Mouse (Mus musculus) T-helper 2 cell (primary cell): ENCODE measurements around the gene Nbeal2.
"Not testable (repeated sequence)": the region's sequence is repeated elsewhere in the genome, so short reads cannot be mapped to it uniquely, and the experiment has no call there.

ENCODE experiments used
- in situ Hi-C: fragments of 300-600 bp; cut with MboI, MseI; formaldehyde crosslinking; loops from one replicate; pipeline ENCODE4 v1.15.1; 2025; ENCODE audit warnings: high pct_unique_total_duplicates

Gene Nbeal2

DNA sequence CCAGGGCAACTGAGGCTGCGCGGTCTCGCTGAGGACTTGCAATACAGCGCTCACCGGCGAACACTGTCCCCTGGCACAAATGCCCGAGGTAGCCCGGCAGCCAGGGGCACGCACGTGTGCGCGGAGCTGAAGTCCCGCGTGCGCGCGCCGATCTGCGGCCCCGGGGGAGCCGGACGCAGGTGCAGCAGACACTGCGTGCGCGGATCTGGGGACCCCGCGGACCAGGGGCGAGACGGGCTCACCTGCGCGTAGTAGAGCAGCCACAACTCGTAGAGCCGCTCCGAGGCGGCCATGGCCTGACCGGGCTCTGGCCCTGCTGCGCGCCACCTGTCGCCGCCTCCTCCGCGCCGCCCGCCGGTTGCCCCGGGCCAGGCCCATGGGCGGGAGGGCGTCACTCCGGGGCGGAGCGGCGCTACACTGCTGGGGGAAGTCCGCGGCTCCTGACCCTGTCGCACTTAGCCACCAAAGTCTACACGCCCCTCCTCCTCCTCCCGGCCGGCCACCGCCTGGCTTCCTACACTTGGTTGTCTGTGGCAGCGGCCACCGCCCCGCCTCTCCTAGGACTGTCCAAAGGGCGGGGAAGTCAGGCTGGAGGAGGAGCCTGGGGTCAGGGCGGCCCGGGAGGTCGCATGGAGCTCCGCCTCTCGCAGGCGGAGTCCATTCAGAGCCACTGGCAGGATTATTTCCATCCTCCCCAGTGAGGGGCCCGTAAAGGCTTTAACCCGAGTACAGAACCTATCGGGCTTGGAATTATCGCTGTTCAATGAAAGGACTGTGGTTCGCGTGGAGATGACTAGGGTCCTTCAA is at the start of gene Nbeal2:
Gene Nbeal2 (minus strand): TSS at position 507 of the 807 bp plus-strand sequence.
- in situ Hi-C loops = no loop called here

DNA sequence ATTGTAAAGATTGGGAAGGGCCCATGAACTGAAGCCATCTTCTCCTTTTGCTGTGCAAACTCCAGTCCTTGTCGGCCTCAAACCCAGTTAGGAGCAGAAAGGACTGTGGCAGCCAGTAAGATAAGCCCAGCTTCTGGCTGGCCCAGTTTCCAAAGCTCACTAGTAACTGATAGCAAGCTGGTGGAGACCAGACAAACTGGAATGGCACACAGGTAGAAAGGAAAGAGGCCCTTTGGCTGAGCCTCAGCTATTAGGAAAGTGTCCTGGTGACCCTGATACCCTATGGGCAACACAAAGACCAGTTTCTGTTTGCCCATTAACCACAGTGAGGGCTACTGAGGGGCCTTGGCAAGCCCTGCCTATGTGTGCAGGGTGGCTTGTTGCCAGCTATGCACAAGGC is 48.9 kb upstream of the Nbeal2 start:
- in situ Hi-C loops = loop anchor here (5.0 kb wide), 1 partner anchor 36 kb away; no protein-coding TSS in a partner anchor

DNA sequence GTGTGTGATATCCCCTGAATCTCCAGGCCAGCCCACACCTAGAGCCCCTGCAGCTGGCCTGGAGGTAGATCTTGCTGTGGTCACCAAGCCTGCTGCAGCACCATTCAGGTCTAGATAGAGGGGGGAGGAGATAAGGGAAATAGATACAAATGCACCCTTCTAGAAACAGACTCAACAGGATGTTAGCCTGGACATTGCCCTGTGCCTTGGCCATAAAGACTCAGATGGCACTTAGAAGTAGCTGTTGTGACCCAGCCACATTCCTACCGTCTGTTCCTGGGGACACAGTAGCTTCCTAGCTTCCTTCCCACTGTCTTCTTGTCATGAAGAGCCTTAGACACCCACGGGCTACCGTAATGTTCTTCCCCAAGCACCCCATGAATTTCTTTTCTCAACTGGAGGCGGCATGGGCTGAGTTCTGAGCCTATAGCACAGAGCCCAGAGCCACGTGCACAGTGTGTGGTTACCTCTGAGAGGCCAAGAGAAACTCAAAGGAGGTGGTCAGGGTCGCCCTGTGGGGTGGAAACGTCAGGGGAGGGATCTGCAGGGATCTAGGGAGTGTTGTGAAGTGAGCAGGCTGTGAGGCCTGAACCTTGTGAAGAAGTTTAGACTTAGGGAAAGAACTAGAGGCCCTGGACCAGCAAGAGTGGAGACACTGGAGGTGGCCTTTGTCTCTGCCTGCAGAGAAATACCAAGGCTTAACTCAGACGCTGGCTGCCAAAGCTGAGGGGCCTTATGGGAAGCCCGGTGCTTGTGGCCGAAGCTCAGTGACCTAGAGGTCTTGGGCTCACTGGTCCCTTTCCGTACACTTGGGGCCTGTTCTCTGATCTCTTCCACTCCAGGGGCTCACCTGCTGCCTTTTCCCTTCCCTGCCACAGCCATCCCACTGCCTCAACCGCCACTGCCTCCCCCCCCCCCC is 47.4 kb upstream of the Nbeal2 start:
- in situ Hi-C loops = loop anchor here (5.0 kb wide), 1 partner anchor 34 kb away; no protein-coding TSS in a partner anchor

DNA sequence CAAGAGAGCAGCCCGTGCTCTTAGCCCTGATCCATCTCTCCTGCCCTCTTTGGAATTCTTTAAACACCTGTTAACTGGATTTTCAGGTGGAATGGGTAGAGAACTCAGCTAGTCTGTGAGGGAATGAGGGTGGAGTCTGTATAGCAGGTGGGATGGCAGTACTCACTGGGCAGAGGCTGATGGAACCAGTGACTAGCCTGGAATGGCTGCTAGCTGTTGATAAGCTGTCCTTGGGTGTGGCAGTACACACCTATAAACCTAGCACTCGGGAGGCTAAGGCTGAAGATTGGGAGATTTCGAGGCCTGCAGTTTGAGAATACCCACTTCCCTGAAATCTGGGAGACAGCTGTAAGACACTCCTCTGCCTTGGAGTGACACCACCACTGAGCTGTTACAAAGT is 45.6 kb upstream of the Nbeal2 start:
- in situ Hi-C loops = no loop called here

DNA sequence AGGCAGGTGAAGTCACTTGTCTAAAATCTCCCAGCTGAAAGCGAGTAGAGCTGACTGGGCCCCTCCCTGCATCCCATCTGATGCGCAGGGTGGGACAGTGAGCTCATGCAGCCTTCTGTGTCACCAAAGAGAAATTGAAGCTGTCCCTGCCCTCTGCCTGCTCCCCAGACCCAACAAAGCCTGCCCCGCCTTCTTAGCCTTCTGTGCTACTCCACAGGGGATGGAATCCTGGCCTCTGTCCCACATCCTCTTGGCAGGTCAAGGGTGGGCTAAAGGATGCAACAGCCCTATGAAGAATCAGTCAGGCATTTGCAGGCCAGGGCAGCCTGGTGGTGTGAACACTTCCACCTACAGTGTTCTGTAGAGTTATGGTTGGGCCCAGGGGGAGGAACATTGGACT is 43.5 kb upstream of the Nbeal2 start:
- in situ Hi-C loops = no loop called here

DNA sequence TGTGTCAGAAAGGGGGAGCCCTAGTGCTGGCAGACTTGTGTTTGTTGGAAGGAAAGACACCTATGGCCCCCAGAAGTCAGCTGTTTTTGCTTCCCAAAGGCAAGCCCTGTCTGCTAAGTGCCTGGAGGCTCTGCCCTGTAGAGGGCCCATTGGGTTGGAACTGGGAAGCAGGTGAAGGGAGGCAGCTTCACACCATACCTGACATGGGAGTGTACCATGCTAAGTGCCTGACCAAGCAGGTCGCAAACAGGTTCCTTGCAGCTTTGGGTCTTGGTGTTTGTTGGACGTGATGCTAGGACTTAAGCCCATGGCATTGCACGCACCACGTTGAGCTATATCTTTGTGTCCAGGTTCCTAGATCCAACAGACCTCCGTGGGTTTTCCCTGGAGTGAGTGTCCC is 42.5 kb upstream of the Nbeal2 start:
- in situ Hi-C loops = no loop called here

DNA sequence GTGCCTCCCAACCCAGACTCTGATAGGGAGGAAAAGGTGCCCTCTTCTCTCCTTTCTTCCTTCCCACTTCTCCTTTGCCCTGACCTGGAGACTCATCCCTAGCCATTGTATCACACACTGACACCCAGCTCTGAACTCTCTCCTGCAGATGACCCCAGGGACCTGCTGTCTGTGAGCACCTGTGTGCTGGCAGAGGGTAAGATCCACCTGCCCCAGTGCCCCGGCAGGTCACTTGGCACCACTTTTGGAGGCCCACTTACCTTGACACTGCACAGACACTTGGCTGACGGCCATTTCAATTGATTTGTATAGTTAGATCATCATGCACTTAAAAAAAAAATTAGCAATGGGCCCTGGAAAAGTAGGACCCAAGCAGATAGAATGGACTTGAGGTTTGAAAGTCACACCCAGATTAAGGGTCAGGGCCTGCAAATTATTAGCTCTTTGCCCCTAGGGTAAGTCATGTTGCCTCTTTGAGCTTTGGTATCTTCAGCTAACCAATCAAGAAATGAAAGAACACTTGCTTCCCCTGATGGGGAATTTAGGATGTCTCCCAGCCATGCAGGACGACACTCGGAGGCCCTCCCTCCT is 41.3 kb upstream of the Nbeal2 start:
- in situ Hi-C loops = no loop called here

GRCm38 (mm10) chr9:110689261-110689779 is 35.4 kb upstream of the Nbeal2 start:
- in situ Hi-C loops = no loop called here

DNA sequence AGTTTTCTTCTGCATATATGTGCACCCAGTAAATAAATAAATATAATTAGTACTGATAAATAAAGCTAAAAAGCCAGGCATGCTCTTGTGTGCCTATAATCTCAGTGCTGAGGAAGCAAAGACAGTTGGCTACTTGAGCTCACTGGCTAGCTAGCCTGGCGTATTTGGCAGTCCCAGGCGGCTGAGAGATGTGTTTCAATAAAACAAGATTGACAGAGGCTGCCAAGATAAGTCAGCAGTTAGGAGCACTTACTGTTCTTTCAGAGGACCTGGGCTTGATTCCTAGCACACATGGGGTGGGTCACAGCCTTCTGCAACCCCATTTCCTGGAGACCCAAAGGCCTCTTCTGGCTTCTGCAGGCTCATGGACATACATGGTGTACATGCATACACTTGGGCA is 33.9 kb upstream of the Nbeal2 start:
- in situ Hi-C loops = no loop called here

DNA sequence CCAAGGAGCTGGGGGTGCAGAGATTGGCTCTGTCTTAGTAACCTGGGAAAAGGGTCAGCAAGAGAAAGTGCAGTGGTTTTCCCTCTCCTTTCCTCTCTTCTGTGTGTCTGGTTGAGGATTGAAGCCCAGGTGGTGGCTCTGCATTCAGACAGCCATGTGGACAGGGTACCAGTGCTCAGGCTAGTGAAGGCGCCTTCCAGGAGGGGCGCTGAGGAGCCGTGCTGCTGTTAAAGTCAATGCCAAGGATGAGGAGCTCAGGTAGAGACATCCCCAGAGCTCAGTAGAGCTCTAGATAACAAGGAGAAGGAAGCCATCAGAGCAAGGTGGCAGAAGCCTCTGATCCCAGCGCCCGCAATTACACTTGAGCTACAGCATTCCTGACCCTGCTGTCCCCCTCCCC is 33.1 kb upstream of the Nbeal2 start:
- in situ Hi-C loops = no loop called here

GRCm38 (mm10) chr9:110686472-110686871 is 32.5 kb upstream of the Nbeal2 start:
- in situ Hi-C loops = no loop called here

- in situ Hi-C loops = no loop called here
Observed at GRCm38 (mm10) chr9:110685591-110685990, 31.6 kb upstream of the Nbeal2 start.

DNA sequence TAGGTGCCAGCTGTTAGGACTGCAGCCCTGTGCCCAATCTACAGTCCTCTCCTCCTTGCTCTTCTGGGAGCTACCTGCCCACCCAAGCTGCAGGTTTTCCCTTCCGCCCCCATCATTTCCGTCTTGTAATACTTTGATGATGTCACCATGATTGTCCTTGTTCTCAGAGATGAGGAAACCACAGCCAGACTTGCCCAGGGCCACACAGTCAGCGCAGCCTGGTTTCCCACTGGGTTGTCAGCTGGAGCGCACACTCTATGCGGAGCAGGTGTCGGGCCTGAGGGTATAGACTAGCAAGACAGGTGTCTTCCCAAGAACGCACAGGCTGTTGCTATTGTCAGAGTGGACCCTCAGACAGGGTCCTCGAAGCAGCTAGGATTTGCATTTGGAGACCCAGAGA is 31.2 kb upstream of the Nbeal2 start:
- in situ Hi-C loops = no loop called here

DNA sequence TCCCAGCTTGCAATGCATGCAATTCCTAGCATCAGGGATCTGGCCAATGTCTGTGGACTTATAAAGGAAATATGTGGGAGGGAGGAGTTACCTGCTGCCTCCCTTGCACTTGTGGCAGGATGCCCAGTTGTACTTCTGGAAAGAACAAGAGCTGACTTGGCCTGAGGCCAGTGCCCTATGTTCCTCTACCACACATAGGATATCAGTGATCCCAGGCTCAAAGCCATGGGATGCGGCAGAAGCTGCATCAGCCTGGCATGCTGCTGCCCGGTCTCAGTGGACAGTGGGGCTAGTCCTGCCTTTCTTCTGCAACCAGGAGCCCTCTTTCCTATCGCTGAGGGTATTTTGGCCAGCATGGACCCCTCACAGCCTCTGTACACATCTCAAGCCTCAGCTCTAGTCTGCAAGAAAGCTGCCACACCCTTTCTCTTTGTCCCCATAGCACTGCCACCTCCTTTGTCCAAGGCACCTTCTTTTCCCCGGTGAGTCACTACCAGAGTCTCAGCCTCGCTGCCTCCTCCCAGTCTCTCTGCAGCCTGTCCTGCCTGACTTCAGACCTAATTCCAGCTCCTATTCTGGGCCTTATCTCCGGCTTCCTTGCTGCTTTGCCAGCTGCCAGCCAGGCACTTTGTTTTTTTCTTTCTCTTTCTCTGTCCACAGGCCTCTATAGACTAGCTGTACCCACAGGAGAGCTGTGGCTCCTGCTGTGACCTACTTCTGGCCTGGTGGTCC is 30.3 kb upstream of the Nbeal2 start:
- in situ Hi-C loops = no loop called here

DNA sequence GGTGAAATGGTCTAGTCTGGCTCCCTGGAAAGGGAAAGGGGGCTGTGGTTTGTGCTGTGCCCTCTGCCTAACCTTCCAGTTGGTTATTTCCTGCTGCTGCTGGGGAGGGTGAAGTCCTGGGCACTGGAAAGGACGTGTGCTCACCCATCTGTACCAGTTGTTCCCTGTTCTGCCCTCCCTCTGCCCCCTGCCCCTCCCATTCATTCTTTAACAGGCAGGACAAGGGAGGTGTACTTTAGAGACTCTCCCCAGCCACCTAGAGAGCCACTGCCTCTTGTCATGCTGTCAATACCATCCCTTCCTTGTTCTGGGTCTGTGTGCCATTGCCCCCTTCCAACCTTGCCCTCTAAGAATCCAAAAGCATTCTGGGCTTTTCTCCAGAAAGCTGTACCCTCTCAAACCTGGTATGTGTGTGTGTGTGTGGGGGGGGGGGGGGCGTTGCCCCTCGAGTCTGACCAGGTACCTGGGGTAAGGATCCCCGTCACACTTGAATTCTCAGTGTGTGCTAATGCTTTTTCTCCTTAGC is 29.7 kb upstream of the Nbeal2 start:
- in situ Hi-C loops = no loop called here

- in situ Hi-C loops = not testable (repeated sequence)
Observed at GRCm38 (mm10) chr9:110682697-110683096, 28.7 kb upstream of the Nbeal2 start.

GRCm38 (mm10) chr9:110682255-110682654 is 28.3 kb upstream of the Nbeal2 start:
- in situ Hi-C loops = no loop called here

GRCm38 (mm10) chr9:110681817-110682216 is 27.9 kb upstream of the Nbeal2 start:
- in situ Hi-C loops = no loop called here

GRCm38 (mm10) chr9:110680736-110681507 is 27.0 kb upstream of the Nbeal2 start:
- in situ Hi-C loops = no loop called here

DNA sequence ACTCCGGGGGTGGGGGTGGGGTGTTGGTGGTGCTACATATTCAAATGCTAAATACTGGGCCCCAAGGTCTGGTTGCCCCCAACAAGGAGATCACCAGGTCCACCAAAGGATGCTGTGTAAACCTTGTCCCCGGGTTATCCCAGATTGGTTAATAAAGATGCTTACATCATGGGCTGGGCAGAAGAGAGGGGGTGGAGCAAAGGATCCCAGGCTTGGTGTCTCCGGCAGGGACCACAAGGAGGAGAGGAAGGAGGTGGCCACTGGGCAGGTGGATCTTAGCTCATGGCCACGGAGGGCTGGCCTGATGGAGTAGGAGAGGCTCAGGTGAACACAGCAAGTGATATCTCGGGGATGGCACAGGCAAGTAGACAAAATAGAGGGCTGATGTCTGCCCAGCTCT is 24.9 kb upstream of the Nbeal2 start:
- in situ Hi-C loops = no loop called here
